Mouse (Mus musculus): ENCODE data around the gene 2010315B03Rik. TPM values are rescaled to one million over a fixed set of nuclear protein-coding genes. Genes with fewer than 3 reads are reported as not detected.

2010315B03Rik gene
- polyA plus RNA-seq, 1 experiment from 2014 or later = 13.2 TPM

Other genes starting within 250 kb of the 2010315B03Rik start
- 0.35 TPM in 1 of 2 replicates, not detected in the other for gene Ccr2, start 210.7 kb downstream of the 2010315B03Rik start, polyA plus RNA-seq (2014; fragmentation: Nextera tagmentation; extraction: Ambion mirVana)
- gene Ccr5, start 191.2 kb downstream of the 2010315B03Rik start, polyA plus RNA-seq (2014; fragmentation: Nextera tagmentation; extraction: Ambion mirVana) = 0.45 and 0.46 TPM in 2 replicates
- gene Ppp2r3d, start 164.2 kb upstream of the 2010315B03Rik start, polyA plus RNA-seq (2014; fragmentation: Nextera tagmentation; extraction: Ambion mirVana) = 137 and 148 TPM in 2 replicates
- not detected in 2 replicates for gene Gm21836, start 181.1 kb upstream of the 2010315B03Rik start, polyA plus RNA-seq (2014; fragmentation: Nextera tagmentation; extraction: Ambion mirVana)

Measured in neural tube, embryonic 14.5 days (tissue).